Mouse (Mus musculus): ENCODE results near the gene Mboat1. TPM values are rescaled to one million over a fixed set of nuclear protein-coding genes. Genes with fewer than 3 reads are reported as not detected.

Mboat1 gene
- polyA plus RNA-seq, 1 experiment from 2014 or later: 18.6 TPM

DNA sequence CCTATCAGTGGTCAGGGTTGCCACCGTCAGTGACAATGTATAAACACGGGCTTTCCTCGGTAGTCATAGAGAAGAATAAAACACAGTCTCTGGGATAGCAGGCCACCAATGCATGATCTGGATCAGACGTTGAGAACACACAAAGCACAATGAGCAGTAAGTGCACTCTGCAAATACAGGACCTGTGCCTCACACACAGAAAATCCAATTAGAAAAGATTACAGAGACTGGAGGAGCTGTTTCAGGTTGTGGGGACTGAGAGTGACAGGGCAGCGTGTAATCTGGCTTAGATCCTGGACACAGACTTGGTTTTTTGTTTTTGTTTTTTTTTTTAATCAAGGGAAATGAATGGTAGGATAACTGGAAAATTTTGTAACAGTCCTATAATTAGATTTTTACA, 128.5 kb downstream of the Mboat1 start:
- 58% methylated on average over 5 of the region's 5 CpGs for WGBS
- DNase-seq (ENCODE audit: low spot score): no peak
- Histone ChIP-seq H3K27me3 (replicated peaks; ENCODE audit: insufficient read depth, low read length) (no peaks in the 10 kb centered on the region), H3K4me1 (ENCODE audit: insufficient read depth, low read depth, low read length) (no peaks in the 10 kb centered on the region), H3K36me3 (ENCODE audit: insufficient read depth, low read length) (no peaks in the 10 kb centered on the region), H3K9me3 (ENCODE audit: low read length) (no peaks in the 10 kb centered on the region), H3K27ac (ENCODE audit: low read length) (no peak overlapping the region), H3K4me2 (replicated peaks; ENCODE audit: low read depth, low read length) (no peak overlapping the region), H3K4me3 (ENCODE audit: low read depth, low read length) (no peak overlapping the region), H3K9ac (replicated peaks; ENCODE audit: low read depth) (no peak overlapping the region)
- ATAC-seq: no peak
- no peak for TF ChIP-seq CTCF (IDR thresholded peaks at IDR 0.05)
- TF ChIP-seq EP300 (IDR thresholded peaks at IDR 0.05): no peak

- WGBS: 84% methylated on average over 11 of the region's 11 CpGs
- H3K36me3 ChIP-seq (ENCODE audit: insufficient read depth, low read length): no peaks in the 10 kb centered on the region
Measured at GRCm38 (mm10) chr13:30266036-30266435, 129.7 kb downstream of the Mboat1 start.

DNA sequence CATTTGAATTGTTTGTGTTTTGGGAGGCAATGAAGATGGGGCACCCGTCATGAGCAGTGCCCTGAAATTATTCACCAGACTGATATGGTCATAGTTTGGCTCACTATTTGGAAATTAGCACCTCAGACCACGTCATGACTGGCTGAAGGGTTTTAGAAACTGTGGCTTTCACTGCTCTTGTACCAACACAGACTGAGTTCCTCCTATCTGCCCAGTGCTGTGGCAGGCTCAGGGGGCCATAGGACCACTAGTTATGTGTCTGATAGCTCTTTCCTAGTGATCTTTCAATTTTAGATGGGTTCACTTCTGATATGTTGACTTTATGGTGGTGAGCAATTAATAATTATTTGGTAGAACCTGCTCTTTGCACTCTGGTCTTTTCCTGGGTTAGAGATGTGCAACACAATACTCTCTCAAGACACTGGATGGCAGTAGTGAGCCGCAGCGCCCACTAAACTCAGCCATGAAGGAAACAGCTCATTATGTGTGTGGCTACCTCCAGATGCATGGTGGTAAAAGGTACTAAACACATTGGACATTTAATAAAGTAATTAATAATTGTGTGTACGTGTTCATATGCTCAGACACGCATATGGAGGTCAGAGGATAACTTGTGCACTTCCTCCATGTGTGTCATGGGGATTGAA, 135.9 kb downstream of the Mboat1 start:
- DNase-seq (ENCODE audit: low spot score) (peak; percentile 57), ATAC-seq (no peak)
- H3K4me1 ChIP-seq (ENCODE audit: insufficient read depth, low read depth, low read length): no peaks in the 10 kb centered on the region
- H3K36me3 ChIP-seq (ENCODE audit: insufficient read depth, low read length): no peaks in the 10 kb centered on the region
- no peaks in the 10 kb centered on the region for H3K27me3 ChIP-seq (replicated peaks; ENCODE audit: insufficient read depth, low read length)
- H3K4me2 ChIP-seq (replicated peaks; ENCODE audit: low read depth, low read length): no peak overlapping the region
- WGBS: 16% methylated on average over 6 of the region's 6 CpGs
- H3K27ac ChIP-seq (ENCODE audit: low read length): no peak overlapping the region
- TF ChIP-seq EP300 (IDR thresholded peaks at IDR 0.05) (no peak), CTCF (IDR thresholded peaks at IDR 0.05) (peak; percentile 93)
- no peak overlapping the region for H3K9ac ChIP-seq (replicated peaks; ENCODE audit: low read depth)
- H3K9me3 ChIP-seq (ENCODE audit: low read length): no peaks in the 10 kb centered on the region
- no peak overlapping the region for H3K4me3 ChIP-seq (ENCODE audit: low read depth, low read length)

More at GRCm38 (mm10) chr13:30266036-30266435, 129.7 kb downstream of the Mboat1 start:
- Histone ChIP-seq H3K4me3 (ENCODE audit: low read depth, low read length) (no peak overlapping the region), H3K4me2 (replicated peaks; ENCODE audit: low read depth, low read length) (no peak overlapping the region), H3K27me3 (replicated peaks; ENCODE audit: insufficient read depth, low read length) (no peaks in the 10 kb centered on the region), H3K9ac (replicated peaks; ENCODE audit: low read depth) (no peak overlapping the region), H3K27ac (ENCODE audit: low read length) (no peak overlapping the region), H3K4me1 (ENCODE audit: insufficient read depth, low read depth, low read length) (no peaks in the 10 kb centered on the region), H3K9me3 (ENCODE audit: low read length) (no peaks in the 10 kb centered on the region)
- TF ChIP-seq CTCF (IDR thresholded peaks at IDR 0.05): no peak
- DNase-seq (ENCODE audit: low spot score): no peak
- ATAC-seq: no peak

Other genes with a start within 250 kb of the Mboat1 start
- 2.6 and 3.0 TPM in 2 replicates for gene E2f3, start 150.4 kb upstream of the Mboat1 start, polyA plus RNA-seq (2015; fragmentation: Nextera tagmentation; extraction: Ambion mirVana)
- gene Agtr1a, start 200.0 kb downstream of the Mboat1 start, polyA plus RNA-seq (2015; fragmentation: Nextera tagmentation; extraction: Ambion mirVana): 8.3 and 9.8 TPM in 2 replicates

All from lung, postnatal 0 days (tissue).